Mouse (Mus musculus) ES-Bruce4 (cell line): ENCODE results near the gene Asb4. TPM values are rescaled to one million over a fixed set of nuclear protein-coding genes. Genes with fewer than 3 reads are reported as not detected.
A peak's percentile ranks its signal among the peaks of the same experiment; 100 is the strongest.

Experiments
- H3K27ac ChIP-seq: 2 replicates; pipeline ENCODE4 v1.5.1; 2012; ENCODE audit warnings: low read length, inconsistent platforms; ENCODE audit not compliant: insufficient read depth
- H3K27me3 ChIP-seq: 2 replicates; pipeline ENCODE4 v1.6.1; 2012; ENCODE audit warnings: mild to moderate bottlenecking, low read length, inconsistent platforms; ENCODE audit not compliant: control insufficient read depth, poor library complexity, insufficient read depth, severe bottlenecking
- H3K36me3 ChIP-seq: 2 replicates; pipeline ENCODE4 v1.6.1; 2012; ENCODE audit warnings: inconsistent platforms, mild to moderate bottlenecking, low read length, moderate library complexity; ENCODE audit not compliant: control insufficient read depth, poor library complexity, insufficient read depth, severe bottlenecking
- H3K4me1 ChIP-seq: one replicate; pipeline ENCODE4 v1.8.1; 2011; ENCODE audit warnings: low read length; ENCODE audit not compliant: control insufficient read depth, insufficient read depth
- H3K4me3 ChIP-seq: 2 replicates; pipeline ENCODE4 v1.5.1; 2011; ENCODE audit warnings: low read depth, mild to moderate bottlenecking, low read length
- H3K9ac ChIP-seq: 2 replicates; pipeline ENCODE4 v1.6.1; 2012; ENCODE audit warnings: low read depth, mild to moderate bottlenecking, inconsistent platforms; ENCODE audit not compliant: poor library complexity, severe bottlenecking
- H3K9me3 ChIP-seq: replicated peaks from 2 replicates; pipeline ENCODE4 v1.6.1; 2012; ENCODE audit warnings: mild to moderate bottlenecking, low read length, inconsistent platforms; ENCODE audit not compliant: control insufficient read depth, poor library complexity, insufficient read depth, severe bottlenecking
- CTCF ChIP-seq: IDR thresholded peaks from one replicate; pipeline ENCODE4 v1.8.1; 2011; ENCODE audit warnings: low read depth, low read length
- EP300 ChIP-seq: IDR thresholded peaks from 2 replicates; pipeline ENCODE4 v1.6.1; 2011; ENCODE audit warnings: low read depth, low read length; ENCODE audit not compliant: insufficient read depth
- POLR2A ChIP-seq: IDR thresholded peaks from one replicate; pipeline ENCODE4 v1.8.1; 2011; ENCODE audit warnings: low read length; ENCODE audit not compliant: insufficient read depth
- polyA plus RNA-seq: library from polyadenylated mRNA; stranded (reverse); fragments of >200 nt; gene quantifications from 2 replicates; pipeline ENCODE4 v1.2.4, GENCODE M21; 2011; ENCODE audit warnings: low read depth; ENCODE audit not compliant: missing spikeins, insufficient read depth, insufficient read length

Gene Asb4
- polyA plus RNA-seq, 1 experiment: 1.2 TPM

DNA sequence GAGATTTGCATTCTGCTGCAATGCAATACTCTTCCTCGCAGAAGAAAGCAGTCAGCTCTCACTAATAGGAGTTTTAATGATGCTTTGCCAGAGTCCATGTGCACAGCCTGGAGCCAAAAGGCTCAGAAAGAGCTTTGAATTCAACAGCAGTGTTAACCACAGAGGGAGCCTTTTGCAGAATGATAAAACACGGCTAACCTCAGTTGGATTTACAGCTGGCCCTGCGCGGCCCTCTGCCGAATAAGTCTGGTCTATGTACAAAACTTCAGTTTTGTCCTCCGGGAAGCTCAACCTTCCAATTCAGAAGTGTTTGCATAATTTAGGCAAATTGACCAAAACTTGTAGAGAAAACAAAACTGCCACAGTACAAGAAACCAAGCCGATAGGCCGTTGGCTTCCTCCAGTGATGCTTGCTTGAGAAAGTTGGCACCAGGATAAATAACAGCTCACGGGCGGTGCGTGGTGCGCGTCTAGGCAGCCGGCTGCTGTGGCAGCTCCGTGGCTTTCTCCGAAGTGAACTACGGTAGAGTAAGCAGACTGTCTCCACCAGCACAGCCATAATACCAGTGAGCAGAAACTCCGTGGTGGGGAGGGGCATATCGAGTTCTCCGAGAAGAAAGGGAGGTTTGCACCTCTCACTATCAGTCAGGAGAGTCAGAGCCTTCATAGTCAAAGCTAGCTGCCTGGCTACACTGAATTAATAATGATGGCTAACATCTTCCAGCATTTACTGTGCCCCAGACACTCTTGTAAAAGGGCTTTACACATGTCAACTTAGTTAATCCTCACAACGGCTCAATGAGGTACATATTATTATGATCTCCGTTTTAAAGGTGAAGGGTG, 3.2 kb upstream of the Asb4 start:
- H3K9ac ChIP-seq: no peak overlapping the region
- H3K4me1 ChIP-seq: no peaks in the 10 kb centered on the region
- TF ChIP-seq CTCF (no peak), EP300 (no peak), POLR2A (no peak)
- H3K9me3 ChIP-seq: no peaks in the 10 kb centered on the region
- H3K4me3 ChIP-seq: peak overlapping the region; percentile 0; the same call in 1 of the 2 replicates
- no peak overlapping the region for H3K27ac ChIP-seq
- no peaks in the 10 kb centered on the region for H3K36me3 ChIP-seq
- H3K27me3 ChIP-seq: no peaks in the 10 kb centered on the region

DNA sequence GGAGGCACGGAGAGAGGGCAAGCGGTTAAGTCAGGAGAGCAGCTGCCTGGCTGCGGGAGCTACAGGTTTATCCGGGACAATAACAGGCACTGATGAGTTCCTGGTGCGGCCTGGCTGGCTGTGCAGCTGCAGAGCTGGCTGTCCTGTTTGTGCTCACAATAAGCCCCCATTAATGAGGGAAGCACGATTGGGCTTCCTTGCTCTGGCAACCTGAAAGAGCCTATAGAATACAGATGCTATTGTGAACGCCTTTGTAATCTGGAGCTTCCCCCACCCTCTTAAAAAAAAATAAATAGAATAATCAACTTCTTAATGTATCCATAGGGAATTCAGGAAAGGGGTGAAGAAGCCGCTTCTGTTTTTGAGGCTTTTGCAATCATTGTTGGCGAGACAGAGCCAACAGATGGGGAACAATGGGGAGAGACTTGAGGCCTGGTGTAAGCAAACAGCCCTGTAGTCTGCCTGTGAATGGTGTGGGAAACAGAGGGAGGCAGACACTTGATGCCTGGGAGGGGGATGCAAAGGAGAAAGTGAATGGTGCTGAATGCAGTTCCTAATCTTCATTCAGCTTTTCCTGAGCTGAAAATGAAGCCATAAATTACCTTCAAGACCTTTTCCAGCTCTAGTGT, 2.4 kb upstream of the Asb4 start:
- no peak overlapping the region for H3K27ac ChIP-seq
- no peaks in the 10 kb centered on the region for H3K27me3 ChIP-seq
- no peaks in the 10 kb centered on the region for H3K36me3 ChIP-seq
- no peak overlapping the region for H3K4me3 ChIP-seq
- H3K9me3 ChIP-seq: no peaks in the 10 kb centered on the region
- H3K4me1 ChIP-seq: no peaks in the 10 kb centered on the region
- TF ChIP-seq CTCF: no peak
- TF ChIP-seq EP300: peak; percentile 65; the same call in 1 of the 2 replicates
- no peak overlapping the region for H3K9ac ChIP-seq

DNA sequence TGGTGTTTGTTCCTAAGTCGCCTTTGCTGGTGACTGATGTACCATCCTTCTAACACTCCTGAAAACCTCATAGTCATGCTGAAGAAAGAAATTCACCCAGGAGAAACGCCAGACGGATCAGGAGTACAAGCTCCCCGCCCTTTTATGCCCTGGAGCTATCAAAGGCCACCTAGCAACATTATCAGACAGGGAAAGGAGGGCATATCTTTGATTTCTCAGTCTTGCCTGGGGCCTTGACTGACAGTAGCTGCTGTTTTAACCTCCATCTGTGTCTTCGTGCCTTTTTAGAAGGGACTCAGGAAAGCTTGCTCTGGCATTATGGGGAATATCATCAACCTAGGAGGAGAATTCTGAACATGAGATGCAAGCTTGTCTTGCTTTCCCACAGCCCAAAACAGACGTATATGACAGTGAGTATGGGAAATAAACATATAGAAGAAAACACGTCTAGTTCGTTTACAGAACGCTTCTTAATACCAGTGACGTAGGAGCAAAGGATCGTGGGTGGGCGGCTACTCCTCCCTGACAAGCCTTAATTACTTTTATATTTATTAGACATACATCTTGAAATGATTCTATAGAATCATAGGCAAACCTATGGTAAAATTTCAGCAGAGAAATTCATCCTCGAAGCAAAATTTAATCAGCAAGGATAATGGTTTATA, 1.1 kb upstream of the Asb4 start:
- H3K27me3 ChIP-seq: no peaks in the 10 kb centered on the region
- H3K9me3 ChIP-seq: no peaks in the 10 kb centered on the region; the same call in 1 of the 2 replicates
- no peaks in the 10 kb centered on the region for H3K36me3 ChIP-seq
- H3K4me3 ChIP-seq: no peak overlapping the region
- TF ChIP-seq EP300 (no peak), CTCF (no peak), POLR2A (no peak)
- H3K4me1 ChIP-seq: no peaks in the 10 kb centered on the region
- no peak overlapping the region for H3K9ac ChIP-seq
- H3K27ac ChIP-seq: no peak overlapping the region

DNA sequence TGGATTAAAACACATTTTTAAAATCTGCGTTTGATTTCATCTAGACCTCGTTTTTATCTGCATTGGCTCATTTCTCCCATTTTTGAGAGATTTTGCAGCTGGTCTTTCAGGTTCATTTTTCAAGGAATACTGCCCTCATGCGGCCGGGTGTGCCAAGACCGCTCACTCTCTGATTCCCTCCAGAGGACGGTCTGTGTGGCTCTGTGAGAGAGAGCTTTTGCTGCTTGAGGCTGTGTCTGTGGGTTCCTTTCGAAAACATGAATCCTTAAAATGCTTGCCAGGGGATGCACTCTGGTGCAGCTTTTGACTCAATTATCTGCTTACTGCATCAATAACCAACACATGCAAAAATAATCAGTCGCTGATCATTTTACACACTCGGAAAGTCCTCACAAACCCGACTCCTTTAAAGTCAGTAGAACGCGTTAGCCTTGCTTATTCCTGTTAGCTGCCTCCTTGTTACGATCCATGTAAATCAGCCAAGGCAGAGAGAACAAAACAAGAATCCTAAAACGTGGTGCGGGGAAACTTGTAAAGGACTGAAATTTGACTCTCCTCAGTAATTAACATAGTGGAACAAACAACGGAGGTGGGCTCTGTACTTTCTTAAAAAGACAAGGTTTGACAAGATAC, 487 bp upstream of the Asb4 start:
- Histone ChIP-seq H3K36me3 (no peaks in the 10 kb centered on the region), H3K9ac (no peak overlapping the region), H3K4me1 (no peaks in the 10 kb centered on the region), H3K4me3 (no peak overlapping the region), H3K9me3 (no peaks in the 10 kb centered on the region; the same call in 1 of the 2 replicates), H3K27me3 (no peaks in the 10 kb centered on the region), H3K27ac (no peak overlapping the region; the same call in 1 of the 2 replicates)
- no peak for TF ChIP-seq POLR2A
- peak; percentile 71 for TF ChIP-seq CTCF

DNA sequence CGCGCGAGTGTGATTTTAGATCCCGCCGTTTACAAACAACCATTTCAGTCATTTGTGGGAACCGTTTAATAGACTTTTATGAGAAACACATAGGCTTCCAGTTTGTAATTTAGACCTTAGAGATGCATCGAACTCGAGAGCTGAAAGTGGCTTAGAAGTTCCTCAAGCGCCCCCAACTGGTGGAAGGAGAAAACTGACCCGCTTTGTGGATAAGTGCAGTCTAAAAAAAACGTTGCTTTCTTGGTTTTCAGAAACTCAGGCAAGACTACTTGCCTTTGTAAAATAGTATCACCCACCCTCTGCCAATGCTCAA, 948 bp downstream of the Asb4 start:
- TF ChIP-seq EP300 (no peak), POLR2A (no peak), CTCF (peak; percentile 21)
- Histone ChIP-seq H3K27me3 (no peaks in the 10 kb centered on the region), H3K9ac (peak overlapping the region; percentile 54; the same call in 1 of the 2 replicates), H3K9me3 (no peaks in the 10 kb centered on the region; the same call in 1 of the 2 replicates), H3K36me3 (no peaks in the 10 kb centered on the region), H3K4me1 (no peaks in the 10 kb centered on the region), H3K27ac (no peak overlapping the region), H3K4me3 (no peak overlapping the region)
